Comparison of ENCODE assay signal across 8 mouse cellular contexts in the genomic region with DNA sequence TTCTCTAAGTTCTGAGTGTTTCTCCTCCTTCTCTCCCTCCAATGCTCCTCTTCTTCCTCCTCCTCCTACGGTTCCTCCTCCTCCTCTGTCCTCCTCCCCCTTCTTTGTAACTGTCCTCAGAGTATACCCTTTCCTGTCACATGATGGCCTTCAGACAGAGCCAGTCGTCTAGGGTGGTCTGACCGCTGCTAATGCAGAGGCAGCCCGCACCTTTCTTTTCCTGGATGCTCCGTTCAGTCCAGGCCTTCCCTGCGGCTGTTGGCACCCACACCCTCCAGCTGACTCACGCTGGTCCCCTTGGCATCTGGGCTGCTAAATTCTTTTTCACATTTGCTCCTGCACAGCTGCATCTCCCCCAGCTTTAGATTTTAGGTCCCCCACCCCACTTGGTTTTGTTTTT. TPM values are rescaled to one million over a fixed set of nuclear protein-coding genes. Genes with fewer than 3 reads are reported as not detected.
DNase-seq lines count a peak whose midpoint lies in the region; ATAC-seq and TF ChIP-seq lines count a peak whose summit lies in the region.

No protein-coding gene starts in this region.

- H3K4me3 ChIP-seq in spleen, adult 2 months (ENCODE audit: extremely low read depth, insufficient read depth, insufficient read length): no peak overlapping the region
- no peak overlapping the region for H3K4me3 ChIP-seq in embryonic fibroblast, embryonic 13.5 days (ENCODE audit: insufficient read depth, low read length)
- H3K4me3 ChIP-seq in lung, postnatal 0 days (ENCODE audit: low read depth, low read length): no peak overlapping the region
- H3K4me3 ChIP-seq in stomach, embryonic 16.5 days (replicated peaks; ENCODE audit: low read length): no peak overlapping the region

- WGBS in spleen, adult 2 months: 31% methylated on average over 7 of the region's 7 CpGs
- WGBS in lung, postnatal 0 days: 11% methylated on average over 7 of the region's 7 CpGs
- WGBS in stomach, embryonic 16.5 days: 27% methylated on average over 7 of the region's 7 CpGs

- H3K27ac ChIP-seq in spleen, adult 2 months (ENCODE audit: insufficient read depth, low read length): peak overlapping the region; percentile 21; the same call in 1 of the 2 replicates
- H3K27ac ChIP-seq in embryonic fibroblast, embryonic 13.5 days (ENCODE audit: insufficient read depth, low read length): peak overlapping the region; percentile 95
- peak overlapping the region; percentile 82 for H3K27ac ChIP-seq in lung, postnatal 0 days (ENCODE audit: low read length)
- H3K27ac ChIP-seq in stomach, embryonic 16.5 days (ENCODE audit: low read length): peak overlapping the region; percentile 70

- 0 out of 2 replicates have a peak overlapping the region, but pooled peaks have one; percentile 17 for H3K4me2 ChIP-seq in lung, postnatal 0 days (replicated peaks; ENCODE audit: low read depth, low read length)
- H3K4me2 ChIP-seq in stomach, embryonic 16.5 days (ENCODE audit: low read depth, low read length): no peak overlapping the region

- no peaks in the 10 kb centered on the region for H3K9me3 ChIP-seq in lung, postnatal 0 days (ENCODE audit: low read length)
- no peaks in the 10 kb centered on the region for H3K9me3 ChIP-seq in stomach, embryonic 16.5 days (replicated peaks; ENCODE audit: control insufficient read depth, low read length)

- ATAC-seq in lung, postnatal 0 days: peak; percentile 72
- peak; percentile 71; the same call in 1 of the 2 replicates for ATAC-seq in stomach, embryonic 16.5 days (ENCODE audit: insufficient read depth, low FRiP score)

- no peaks in the 10 kb centered on the region for H3K36me3 ChIP-seq in spleen, adult 2 months (ENCODE audit: control insufficient read depth, insufficient read depth, low read length)
- no peaks in the 10 kb centered on the region for H3K36me3 ChIP-seq in lung, postnatal 0 days (ENCODE audit: insufficient read depth, low read length)
- H3K36me3 ChIP-seq in stomach, embryonic 16.5 days (ENCODE audit: control insufficient read depth, insufficient read depth, low read length): no peaks in the 10 kb centered on the region

- H3K4me1 ChIP-seq in spleen, adult 2 months (ENCODE audit: control insufficient read depth, insufficient read depth, insufficient read length): peaks cover 4% of the 10 kb centered on the region; the same call in 1 of the 2 replicates
- H3K4me1 ChIP-seq in embryonic fibroblast, embryonic 13.5 days (ENCODE audit: control insufficient read depth, insufficient read depth, low read length): peaks cover 15% of the 10 kb centered on the region; the same call in 1 of the 2 replicates
- peaks cover 14% of the 10 kb centered on the region; the same call in 1 of the 2 replicates for H3K4me1 ChIP-seq in lung, postnatal 0 days (ENCODE audit: insufficient read depth, low read depth, low read length)
- H3K4me1 ChIP-seq in stomach, embryonic 16.5 days (ENCODE audit: control insufficient read depth, insufficient read depth, low read length): peaks cover 15% of the 10 kb centered on the region

- DNase-seq in spleen, adult 2 months (ENCODE audit: low read depth in 1 of 2, low spot score in 2 of 2): no peak
- no peak for DNase-seq in spleen, postnatal 4 days (ENCODE audit: low spot score in 2 of 2)
- peak; percentile 45 for DNase-seq in heart, postnatal 4 days
- DNase-seq in lung, postnatal 0 days (ENCODE audit: low spot score): peak; percentile 65
- DNase-seq in urinary bladder, postnatal 25 days (ENCODE audit: low spot score): no peak
- DNase-seq in testis, postnatal 14 days (ENCODE audit: low spot score): no peak

- TF ChIP-seq EP300 in lung, postnatal 0 days (IDR thresholded peaks at IDR 0.05): no peak

- no peak overlapping the region for H3K9ac ChIP-seq in lung, postnatal 0 days (replicated peaks; ENCODE audit: low read depth)
- no peak overlapping the region; the same call in 1 of the 2 replicates for H3K9ac ChIP-seq in stomach, embryonic 16.5 days (ENCODE audit: low read length)

- no peak for TF ChIP-seq POLR2A in spleen, adult 2 months (IDR thresholded peaks at IDR 0.05; ENCODE audit: low read depth, low read length)
- TF ChIP-seq POLR2A in embryonic fibroblast, embryonic 13.5 days (IDR thresholded peaks at IDR 0.05; ENCODE audit: low read depth, low read length): peak; percentile 51; the same call in 1 of the 2 replicates

- H3K27me3 ChIP-seq in spleen, adult 2 months (ENCODE audit: control insufficient read depth, insufficient read depth, low read length): no peaks in the 10 kb centered on the region
- H3K27me3 ChIP-seq in lung, postnatal 0 days (replicated peaks; ENCODE audit: insufficient read depth, low read length): no peaks in the 10 kb centered on the region
- no peaks in the 10 kb centered on the region for H3K27me3 ChIP-seq in stomach, embryonic 16.5 days (ENCODE audit: control insufficient read depth, insufficient read depth, low read length)

- no peak for TF ChIP-seq CTCF in spleen, adult 2 months (IDR thresholded peaks at IDR 0.05; ENCODE audit: extremely low read depth, insufficient read depth, insufficient read length, insufficient replicate concordance)
- TF ChIP-seq CTCF in embryonic fibroblast, embryonic 13.5 days (IDR thresholded peaks at IDR 0.05; ENCODE audit: borderline replicate concordance, insufficient read depth, low read length): no peak
- no peak for TF ChIP-seq CTCF in lung, postnatal 0 days (IDR thresholded peaks at IDR 0.05)

RNA-seq across cellular contexts. Expression of gene Gm9964, which starts 9.8 kb away (rescaled TPM):
- polyA plus RNA-seq in spleen, adult 2 months (2012; rRNA removed): not detected in 2 replicates
- polyA plus RNA-seq in embryonic fibroblast, embryonic 13.5 days (2011; ENCODE audit: insufficient read length, low read depth, missing spikeins): not detected in 2 replicates
- total RNA-seq in heart, postnatal 4 days (2021): not detected
- polyA plus RNA-seq in lung, postnatal 0 days (2015; fragmentation: Nextera tagmentation; extraction: Ambion mirVana): not detected in 2 replicates
- polyA plus RNA-seq in stomach, embryonic 16.5 days (2015; fragmentation: Nextera tagmentation; extraction: Ambion mirVana): not detected in 2 replicates

RNA-seq across cellular contexts. Expression of gene Nf1, which starts 33.0 kb away (rescaled TPM):
- polyA plus RNA-seq in spleen, adult 2 months (2012; rRNA removed): 4.4 and 5.7 TPM in 2 replicates
- 56.3 and 65.2 TPM in 2 replicates for polyA plus RNA-seq in embryonic fibroblast, embryonic 13.5 days (2011; ENCODE audit: insufficient read length, low read depth, missing spikeins)
- 10 to 100 TPM; 43.2 to 44.9 TPM for total RNA-seq in heart, postnatal 4 days (2021)
- polyA plus RNA-seq in lung, postnatal 0 days (2015; fragmentation: Nextera tagmentation; extraction: Ambion mirVana): 7.2 and 7.5 TPM in 2 replicates
- polyA plus RNA-seq in stomach, embryonic 16.5 days (2015; fragmentation: Nextera tagmentation; extraction: Ambion mirVana): 3.2 and 4.1 TPM in 2 replicates

RNA-seq across cellular contexts. Expression of gene Wsb1, which starts 52.0 kb away (rescaled TPM):
- polyA plus RNA-seq in spleen, adult 2 months (2012; rRNA removed): 30.1 and 48.1 TPM in 2 replicates
- polyA plus RNA-seq in embryonic fibroblast, embryonic 13.5 days (2011; ENCODE audit: insufficient read length, low read depth, missing spikeins): 227 and 261 TPM in 2 replicates
- 10 to 100 TPM; 67.1 to 82.1 TPM for total RNA-seq in heart, postnatal 4 days (2021)
- 134 and 144 TPM in 2 replicates for polyA plus RNA-seq in lung, postnatal 0 days (2015; fragmentation: Nextera tagmentation; extraction: Ambion mirVana)
- 188 and 192 TPM in 2 replicates for polyA plus RNA-seq in stomach, embryonic 16.5 days (2015; fragmentation: Nextera tagmentation; extraction: Ambion mirVana)

Comparison
In these comparisons a context has a peak if more than half of its experiments do, and no peak if none do; other contexts are left out.
1. DNase-seq: peak in heart, postnatal 4 days (single experiment) and lung, postnatal 0 days (single experiment); none in spleen, adult 2 months (0 of 2), spleen, postnatal 4 days (0 of 2), urinary bladder, postnatal 25 days (single experiment) and testis, postnatal 14 days (single experiment).
2. H3K27ac ChIP-seq: peak in every context shown above with its lines; median percentile 95 in embryonic fibroblast, embryonic 13.5 days; 82 in lung, postnatal 0 days; 70 in stomach, embryonic 16.5 days; 21 in spleen, adult 2 months.